Mouse (Mus musculus) heart, embryonic 14.5 days (tissue): Measurements from ENCODE around the gene Rtn4ip1. TPM values are rescaled to one million over a fixed set of nuclear protein-coding genes. Genes with fewer than 3 reads are reported as not detected.
"Not testable (repeated sequence)": the region's sequence is repeated elsewhere in the genome, so short reads cannot be mapped to it uniquely, and the experiment has no call there.

ENCODE experiments used
- ATAC-seq: fragments of 200-750 bp; cut with Nextera tagmentation; 2 replicates; pipeline ENCODE4 v1.8.0; 2017; ENCODE audit warnings: low read depth, moderate TSS enrichment; ENCODE audit not compliant: insufficient number of reproducible peaks, insufficient read depth, low FRiP score
- H3K27ac ChIP-seq, 2 experiments: fragments of 200-500 bp in 1 of 2; fragments of 300-500 bp in 1 of 2; sonication (generic) in 1 of 2; replicated peaks in 1 of 2; 2 replicates each; pipeline ENCODE4 v1.5.1; 2012 to 2014; ENCODE audit warnings: low read depth in 2 of 2, low read length in 2 of 2, control low read depth in 1 of 2, mild to moderate bottlenecking in 1 of 2, mixed read lengths in 1 of 2; ENCODE audit not compliant: control insufficient read depth in 1 of 2, insufficient read depth in 1 of 2
- H3K27me3 ChIP-seq: fragments of 300-500 bp; sonication (generic); 2 replicates; pipeline ENCODE4 v1.6.1; 2014; ENCODE audit warnings: mild to moderate bottlenecking, low read length, control low read depth; ENCODE audit not compliant: control insufficient read depth, insufficient read depth
- H3K36me3 ChIP-seq: fragments of 300-500 bp; sonication (generic); 2 replicates; pipeline ENCODE4 v1.6.1; 2014; ENCODE audit warnings: mild to moderate bottlenecking, control low read depth, low read length, mixed read lengths; ENCODE audit not compliant: control insufficient read depth, insufficient read depth
- H3K4me1 ChIP-seq, 2 experiments: fragments of 200-500 bp in 1 of 2; fragments of 300-500 bp in 1 of 2; sonication (generic) in 1 of 2; 2 replicates each; pipeline ENCODE4 v1.6.1; 2012 to 2014; ENCODE audit warnings: low read length in 2 of 2, control low read depth in 1 of 2, mixed read lengths in 1 of 2; ENCODE audit not compliant: control insufficient read depth in 2 of 2, insufficient read depth in 2 of 2
- H3K4me2 ChIP-seq: fragments of 300-500 bp; sonication (generic); 2 replicates; pipeline ENCODE4 v1.6.1; 2014; ENCODE audit warnings: mild to moderate bottlenecking, low read length
- H3K4me3 ChIP-seq, 2 experiments: fragments of 200-500 bp in 1 of 2; fragments of 300-500 bp in 1 of 2; sonication (generic) in 1 of 2; 2 replicates each; pipeline ENCODE4 v1.5.1; 2012 to 2014; ENCODE audit warnings: low read length in 2 of 2, mild to moderate bottlenecking in 2 of 2, control low read depth in 1 of 2, low read depth in 1 of 2, moderate library complexity in 1 of 2; ENCODE audit not compliant: control insufficient read depth in 1 of 2, insufficient read depth in 1 of 2
- H3K9ac ChIP-seq: fragments of 300-500 bp; sonication (generic); 2 replicates; pipeline ENCODE4 v1.6.1; 2014; ENCODE audit warnings: mild to moderate bottlenecking, low read length
- H3K9me3 ChIP-seq: fragments of 300-500 bp; sonication (generic); 2 replicates; pipeline ENCODE4 v1.6.1; 2016; ENCODE audit warnings: low read length, control low read depth; ENCODE audit not compliant: control insufficient read depth
- WGBS: fragments of 180-500 bp; shearing (Covaris S2); extraction: QIAGEN DNeasy Blood & Tissue Kit; methylation state at CpG from one replicate; pipeline ENCODE4 v1.1.7; 2014; 5-methylcytosine and 5-hydroxymethylcytosine counted together
- polyA plus RNA-seq: library from polyadenylated mRNA; unstranded; fragments of >200 nt; fragmentation: Nextera tagmentation; extraction: Ambion mirVana; gene quantifications from 2 replicates; pipeline ENCODE4 v1.2.1, GENCODE M21; 2014

Rtn4ip1 gene
- polyA plus RNA-seq, 1 experiment from 2014 or later: 28.4 TPM

DNA sequence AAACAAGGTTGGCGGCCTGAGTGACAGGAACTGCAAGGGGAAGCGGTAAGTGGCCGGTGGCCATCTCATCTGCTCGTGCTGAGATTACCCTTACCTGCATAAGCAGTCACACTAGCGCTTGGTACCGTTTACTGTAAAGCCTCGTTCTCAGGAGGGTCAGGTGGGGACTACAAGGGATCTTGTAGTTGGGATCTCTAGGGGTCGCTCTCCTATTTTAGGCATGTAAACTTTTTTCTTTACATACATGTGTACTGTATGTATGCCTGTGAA is 9.2 kb downstream of the Rtn4ip1 start:
- H3K4me2 ChIP-seq: no peak overlapping the region
- no peaks in the 10 kb centered on the region for H3K27me3 ChIP-seq
- H3K9ac ChIP-seq: no peak overlapping the region
- H3K4me3 ChIP-seq: no peak overlapping the region
- H3K4me1 ChIP-seq: no peaks in the 10 kb centered on the region
- no peak overlapping the region for H3K27ac ChIP-seq
- no peak for ATAC-seq
- 88% methylated on average over 8 of the region's 8 CpGs for WGBS
- H3K36me3 ChIP-seq: peaks cover 14% of the 10 kb centered on the region
- H3K9me3 ChIP-seq: no peaks in the 10 kb centered on the region

DNA sequence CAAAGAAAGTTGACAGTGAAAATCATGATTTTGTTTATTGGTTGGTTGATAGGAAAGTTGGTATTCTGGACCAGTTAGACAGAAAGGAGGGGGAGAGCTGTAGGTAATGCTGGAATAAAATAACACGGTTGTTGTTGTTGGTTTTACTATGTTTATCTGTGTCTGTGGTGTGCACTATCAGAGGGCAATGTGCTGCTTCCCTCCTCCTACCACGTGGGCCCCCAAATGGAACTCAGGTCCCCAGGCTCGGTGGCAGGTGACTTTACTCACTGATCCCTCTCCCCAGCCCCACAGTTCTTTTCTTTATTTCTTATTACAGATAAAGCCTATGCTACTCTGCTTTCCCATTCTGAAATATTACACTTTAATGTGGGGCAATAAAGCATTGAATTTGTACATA is 10.6 kb downstream of the Rtn4ip1 start:
- Histone ChIP-seq H3K27ac (no peak overlapping the region), H3K36me3 (peaks cover 14% of the 10 kb centered on the region), H3K27me3 (no peaks in the 10 kb centered on the region), H3K9ac (no peak overlapping the region), H3K4me1 (peaks cover 3 to 5% of the 10 kb centered on the region in 2 experiments; a peak in 3 of 4 replicates), H3K4me2 (no peak overlapping the region), H3K4me3 (no peak overlapping the region), H3K9me3 (no peaks in the 10 kb centered on the region)
- no peak for ATAC-seq
- WGBS: 76% methylated on average over 3 of the region's 3 CpGs

DNA sequence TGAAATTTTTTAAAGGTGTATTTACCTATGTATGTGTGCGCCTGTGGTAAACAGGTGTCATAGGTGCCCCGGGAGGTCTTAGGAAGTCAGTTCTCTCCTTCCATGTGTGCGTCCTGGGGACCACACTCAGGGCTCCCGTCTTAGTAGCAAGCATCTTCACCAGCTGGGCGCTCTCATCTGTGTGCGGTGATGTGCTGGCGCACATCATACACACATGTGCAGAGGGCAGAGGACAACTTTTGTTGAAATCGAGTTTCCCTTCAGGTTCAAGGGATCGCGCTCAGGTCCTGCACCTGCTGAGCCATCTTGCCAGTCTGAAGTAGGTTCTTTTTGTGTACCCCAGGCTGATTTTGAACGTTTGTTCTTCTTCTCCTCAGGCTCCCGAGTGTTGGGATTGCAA is 14.6 kb downstream of the Rtn4ip1 start:
- 86% methylated on average over 12 of the region's 12 CpGs for WGBS
- ATAC-seq: no peak

DNA sequence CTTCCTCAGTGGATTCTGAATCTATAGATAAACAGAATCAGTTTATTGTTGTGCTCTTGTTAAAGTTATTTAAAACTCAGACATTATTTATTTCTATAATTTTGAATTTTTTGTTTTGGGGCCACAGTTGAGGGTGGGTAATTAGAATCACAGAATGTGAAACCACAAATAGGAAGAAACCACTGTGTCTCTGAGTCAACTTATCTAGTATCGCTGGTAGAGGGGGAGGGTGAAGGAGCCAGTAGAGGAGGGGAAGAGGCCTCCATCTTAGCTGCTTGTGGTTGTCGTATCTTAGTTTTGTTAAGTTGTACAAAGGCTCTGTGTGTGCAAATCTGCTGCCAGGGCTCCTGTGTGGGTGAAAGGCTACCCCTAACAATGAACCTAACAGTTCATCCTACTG is 15.1 kb downstream of the Rtn4ip1 start:
- ATAC-seq: no peak
- H3K27me3 ChIP-seq: no peaks in the 10 kb centered on the region
- H3K4me3 ChIP-seq: no peak overlapping the region
- peaks cover 7 to 9% of the 10 kb centered on the region in 2 experiments for H3K4me1 ChIP-seq
- WGBS: 80% methylated on average over 2 of the region's 2 CpGs
- peaks cover 6% of the 10 kb centered on the region; the same call in 1 of the 2 replicates for H3K36me3 ChIP-seq
- no peak overlapping the region for H3K4me2 ChIP-seq
- 0 out of 4 replicates have a peak overlapping the region, but pooled peaks of 1 of the 2 experiments have one; percentile 6 for H3K27ac ChIP-seq
- H3K9me3 ChIP-seq: no peaks in the 10 kb centered on the region
- no peak overlapping the region for H3K9ac ChIP-seq

More for the DNA sequence above, 14.6 kb downstream of the Rtn4ip1 start:
- peaks cover 7 to 9% of the 10 kb centered on the region in 2 experiments for H3K4me1 ChIP-seq
- H3K27ac ChIP-seq: no peak overlapping the region
- no peaks in the 10 kb centered on the region for H3K27me3 ChIP-seq
- H3K36me3 ChIP-seq: peaks cover 6% of the 10 kb centered on the region; the same call in 1 of the 2 replicates
- no peak overlapping the region for H3K9ac ChIP-seq
- no peaks in the 10 kb centered on the region for H3K9me3 ChIP-seq
- H3K4me3 ChIP-seq: no peak overlapping the region
- H3K4me2 ChIP-seq: no peak overlapping the region

DNA sequence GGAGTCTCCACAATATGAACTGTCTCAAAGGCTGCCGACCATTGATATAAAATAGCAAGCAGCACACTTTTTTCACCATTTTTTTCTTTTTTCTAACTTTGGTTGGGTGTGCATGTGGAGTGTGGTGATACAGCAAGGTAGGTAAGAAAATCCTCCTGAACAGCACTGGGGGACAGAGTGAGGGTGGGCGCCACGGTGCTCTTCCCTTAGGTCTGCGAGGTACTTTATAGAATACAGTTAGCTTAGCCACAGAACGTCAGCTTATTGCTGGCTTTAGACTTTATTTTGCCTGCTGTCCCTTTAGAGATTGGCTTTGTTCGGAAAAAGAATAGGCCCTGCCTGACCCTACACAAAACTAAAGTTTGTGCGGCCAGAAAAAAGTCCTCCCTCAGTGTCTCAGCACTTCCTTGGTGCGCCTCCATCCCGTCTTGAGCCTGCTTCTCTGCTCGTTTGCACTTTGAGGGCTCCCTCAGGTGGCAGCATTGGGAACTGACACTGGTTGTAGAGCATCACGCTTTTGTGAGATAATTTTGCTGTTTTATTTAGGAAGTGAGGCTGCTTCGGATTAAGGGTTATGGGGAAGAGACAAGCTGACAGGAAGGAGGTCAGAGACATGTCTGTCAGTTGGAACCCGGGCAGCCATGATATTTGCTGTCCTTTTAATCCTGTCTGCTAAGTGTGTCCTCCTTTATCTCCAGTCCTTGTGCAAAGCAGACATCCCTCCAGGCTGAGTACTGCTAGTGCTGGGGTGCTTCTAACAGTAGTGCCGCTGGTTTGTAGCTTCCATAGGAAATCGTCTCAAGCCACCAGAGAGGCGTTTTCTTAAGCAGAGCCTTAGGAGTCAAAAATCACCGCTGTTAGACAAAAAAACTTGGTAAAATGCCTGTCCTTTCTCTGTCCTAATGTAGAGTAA is 17.3 kb downstream of the Rtn4ip1 start:
- no peak for ATAC-seq
- Histone ChIP-seq H3K36me3 (peaks cover 11% of the 10 kb centered on the region), H3K4me1 (peaks cover 7 to 9% of the 10 kb centered on the region in 2 experiments), H3K4me2 (no peak overlapping the region), H3K9me3 (no peaks in the 10 kb centered on the region), H3K9ac (no peak overlapping the region), H3K27ac (no peak overlapping the region), H3K27me3 (no peaks in the 10 kb centered on the region), H3K4me3 (no peak overlapping the region)
- WGBS: 36% methylated on average over 17 of the region's 17 CpGs

DNA sequence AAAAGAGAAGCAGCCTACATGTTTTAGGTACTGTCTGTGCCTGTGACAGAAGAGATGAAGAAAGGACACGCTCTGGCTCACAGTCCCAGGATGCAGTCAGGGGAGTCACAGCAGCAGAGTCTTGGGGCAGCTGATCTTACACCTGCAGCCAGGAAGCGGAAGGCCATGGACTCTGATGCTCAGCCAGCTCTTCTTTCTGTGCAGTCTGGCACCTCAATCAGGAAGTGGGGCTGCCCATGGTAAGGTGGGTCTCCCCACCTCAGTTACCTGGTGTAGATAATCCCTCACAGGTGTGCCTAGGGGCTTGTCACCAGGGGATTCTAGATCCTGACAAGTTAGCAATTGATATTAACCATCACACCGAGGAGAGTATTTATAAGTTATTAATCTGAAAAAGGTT is 21.5 kb downstream of the Rtn4ip1 start:
- H3K27me3 ChIP-seq: no peaks in the 10 kb centered on the region
- H3K4me2 ChIP-seq: no peak overlapping the region
- peaks cover 17% of the 10 kb centered on the region for H3K36me3 ChIP-seq
- H3K4me1 ChIP-seq: peaks cover 0 to 3% of the 10 kb centered on the region in 2 experiments; a peak in 1 of 4 replicates
- no peak overlapping the region for H3K27ac ChIP-seq
- no peak overlapping the region for H3K4me3 ChIP-seq
- H3K9me3 ChIP-seq: no peaks in the 10 kb centered on the region
- ATAC-seq: no peak
- no peak overlapping the region for H3K9ac ChIP-seq
- WGBS: 90% methylated on average over 3 of the region's 3 CpGs

DNA sequence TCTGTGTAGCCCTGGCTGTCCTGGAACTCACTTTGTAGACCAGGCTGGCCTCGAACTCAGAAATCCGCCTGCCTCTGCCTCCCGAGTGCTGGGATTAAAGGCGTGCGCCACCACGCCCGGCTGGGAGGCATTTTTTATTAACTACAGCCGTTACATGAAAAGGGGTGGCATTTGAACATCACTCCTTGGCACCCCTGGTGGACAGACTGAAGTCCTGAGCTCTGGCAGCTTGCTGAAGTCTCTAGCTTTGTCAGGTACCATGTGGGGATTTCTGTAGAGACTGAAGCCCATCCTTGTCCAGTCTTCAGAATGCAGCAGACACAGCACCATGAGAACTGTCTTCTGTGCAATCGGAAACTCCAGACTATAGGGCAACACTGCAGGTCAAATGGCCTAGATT is 24.2 kb downstream of the Rtn4ip1 start:
- peaks cover 27% of the 10 kb centered on the region for H3K36me3 ChIP-seq
- 91% methylated on average over 8 of the region's 9 CpGs for WGBS
- H3K4me2 ChIP-seq: not testable (repeated sequence)

More for the DNA sequence above, 24.2 kb downstream of the Rtn4ip1 start:
- not testable (repeated sequence) for H3K9ac ChIP-seq, H3K4me3 ChIP-seq, ATAC-seq, H3K27ac ChIP-seq, H3K27me3 ChIP-seq, H3K9me3 ChIP-seq, H3K4me1 ChIP-seq
